Mouse (Mus musculus): Measurements from ENCODE around the gene Pax8. TPM values are rescaled to one million over a fixed set of nuclear protein-coding genes. Genes with fewer than 3 reads are reported as not detected.

Pax8 gene
- polyA plus RNA-seq, 1 experiment from 2014 or later, result 0.40 TPM

GRCm38 (mm10) chr2:24427866-24428675 is 47.3 kb downstream of the Pax8 start:
- Histone ChIP-seq H3K9me3 (replicated peaks; ENCODE audit: control insufficient read depth, low read length) (no peaks in the 10 kb centered on the region), H3K9ac (ENCODE audit: low read depth, low read length) (no peak overlapping the region), H3K36me3 (ENCODE audit: control insufficient read depth, insufficient read depth) (no peaks in the 10 kb centered on the region), H3K27me3 (ENCODE audit: control insufficient read depth, insufficient read depth, low read depth, low read length) (no peaks in the 10 kb centered on the region), H3K4me2 (ENCODE audit: low read depth, low read length) (no peak overlapping the region), H3K4me3 (ENCODE audit: low read depth, low read length) (no peak overlapping the region), H3K4me1 (ENCODE audit: control insufficient read depth, low read depth, low read length) (no peaks in the 10 kb centered on the region), H3K27ac (ENCODE audit: low read length) (no peak overlapping the region)
- WGBS (ENCODE audit: insufficient replicate concordance), result 54% methylated on average over 12 of the region's 12 CpGs
- no peak for ATAC-seq (ENCODE audit: low read depth)

- no peak overlapping the region for H3K9ac ChIP-seq (ENCODE audit: low read depth, low read length)
- no peaks in the 10 kb centered on the region for H3K27me3 ChIP-seq (ENCODE audit: control insufficient read depth, insufficient read depth, low read depth, low read length)
- no peaks in the 10 kb centered on the region for H3K4me1 ChIP-seq (ENCODE audit: control insufficient read depth, low read depth, low read length)
- no peak for ATAC-seq (ENCODE audit: low read depth)
- no peak overlapping the region for H3K27ac ChIP-seq (ENCODE audit: low read length)
- H3K4me3 ChIP-seq (ENCODE audit: low read depth, low read length), result no peak overlapping the region
- H3K9me3 ChIP-seq (replicated peaks; ENCODE audit: control insufficient read depth, low read length), result no peaks in the 10 kb centered on the region
- no peaks in the 10 kb centered on the region for H3K36me3 ChIP-seq (ENCODE audit: control insufficient read depth, insufficient read depth)
- WGBS (ENCODE audit: insufficient replicate concordance), result 32% methylated on average over 2 of the region's 2 CpGs
- H3K4me2 ChIP-seq (ENCODE audit: low read depth, low read length), result no peak overlapping the region
Measured at GRCm38 (mm10) chr2:24425630-24426029, 49.8 kb downstream of the Pax8 start.

GRCm38 (mm10) chr2:24422815-24423214 is 52.6 kb downstream of the Pax8 start:
- WGBS (ENCODE audit: insufficient replicate concordance), result 54% methylated on average over 3 of the region's 3 CpGs
- H3K27ac ChIP-seq (ENCODE audit: low read length), result no peak overlapping the region
- H3K4me3 ChIP-seq (ENCODE audit: low read depth, low read length), result no peak overlapping the region
- no peak for ATAC-seq (ENCODE audit: low read depth)
- H3K36me3 ChIP-seq (ENCODE audit: control insufficient read depth, insufficient read depth), result no peaks in the 10 kb centered on the region
- no peak overlapping the region for H3K4me2 ChIP-seq (ENCODE audit: low read depth, low read length)
- no peaks in the 10 kb centered on the region for H3K4me1 ChIP-seq (ENCODE audit: control insufficient read depth, low read depth, low read length)
- H3K9me3 ChIP-seq (replicated peaks; ENCODE audit: control insufficient read depth, low read length), result no peaks in the 10 kb centered on the region
- no peaks in the 10 kb centered on the region for H3K27me3 ChIP-seq (ENCODE audit: control insufficient read depth, insufficient read depth, low read depth, low read length)
- no peak overlapping the region for H3K9ac ChIP-seq (ENCODE audit: low read depth, low read length)

GRCm38 (mm10) chr2:24421211-24421863 is 54.1 kb downstream of the Pax8 start:
- Histone ChIP-seq H3K9me3 (replicated peaks; ENCODE audit: control insufficient read depth, low read length) (no peaks in the 10 kb centered on the region), H3K4me3 (ENCODE audit: low read depth, low read length) (no peak overlapping the region), H3K36me3 (ENCODE audit: control insufficient read depth, insufficient read depth) (no peaks in the 10 kb centered on the region), H3K4me2 (ENCODE audit: low read depth, low read length) (no peak overlapping the region), H3K9ac (ENCODE audit: low read depth, low read length) (no peak overlapping the region), H3K27me3 (ENCODE audit: control insufficient read depth, insufficient read depth, low read depth, low read length) (no peaks in the 10 kb centered on the region), H3K27ac (ENCODE audit: low read length) (no peak overlapping the region), H3K4me1 (ENCODE audit: control insufficient read depth, low read depth, low read length) (no peaks in the 10 kb centered on the region)
- ATAC-seq (ENCODE audit: low read depth), result no peak
- 68% methylated on average over 6 of the region's 6 CpGs for WGBS (ENCODE audit: insufficient replicate concordance)

- no peak overlapping the region for H3K9ac ChIP-seq (ENCODE audit: low read depth, low read length)
- H3K4me3 ChIP-seq (ENCODE audit: low read depth, low read length), result no peak overlapping the region
- H3K4me1 ChIP-seq (ENCODE audit: control insufficient read depth, low read depth, low read length), result no peaks in the 10 kb centered on the region
- H3K27ac ChIP-seq (ENCODE audit: low read length), result no peak overlapping the region
- no peaks in the 10 kb centered on the region for H3K9me3 ChIP-seq (replicated peaks; ENCODE audit: control insufficient read depth, low read length)
- no peaks in the 10 kb centered on the region for H3K27me3 ChIP-seq (ENCODE audit: control insufficient read depth, insufficient read depth, low read depth, low read length)
- 69% methylated on average over 4 of the region's 4 CpGs for WGBS (ENCODE audit: insufficient replicate concordance)
- ATAC-seq (ENCODE audit: low read depth), result no peak
- no peaks in the 10 kb centered on the region for H3K36me3 ChIP-seq (ENCODE audit: control insufficient read depth, insufficient read depth)
- H3K4me2 ChIP-seq (ENCODE audit: low read depth, low read length), result no peak overlapping the region
Measured at GRCm38 (mm10) chr2:24417564-24417963, 57.8 kb downstream of the Pax8 start.

GRCm38 (mm10) chr2:24417106-24417505 is 58.3 kb downstream of the Pax8 start:
- Histone ChIP-seq H3K4me2 (ENCODE audit: low read depth, low read length) (no peak overlapping the region), H3K9me3 (replicated peaks; ENCODE audit: control insufficient read depth, low read length) (no peaks in the 10 kb centered on the region), H3K4me3 (ENCODE audit: low read depth, low read length) (no peak overlapping the region), H3K27ac (ENCODE audit: low read length) (no peak overlapping the region), H3K9ac (ENCODE audit: low read depth, low read length) (no peak overlapping the region), H3K4me1 (ENCODE audit: control insufficient read depth, low read depth, low read length) (no peaks in the 10 kb centered on the region), H3K27me3 (ENCODE audit: control insufficient read depth, insufficient read depth, low read depth, low read length) (no peaks in the 10 kb centered on the region), H3K36me3 (ENCODE audit: control insufficient read depth, insufficient read depth) (no peaks in the 10 kb centered on the region)
- 6% methylated on average over 2 of the region's 2 CpGs for WGBS (ENCODE audit: insufficient replicate concordance)
- no peak for ATAC-seq (ENCODE audit: low read depth)

- whole genome bisulfite sequencing (ENCODE audit: insufficient replicate concordance), result 25% methylated on average over 9 of the region's 9 CpGs
- H3K4me2 ChIP-seq (ENCODE audit: low read depth, low read length), result no peak overlapping the region
- no peaks in the 10 kb centered on the region for H3K27me3 ChIP-seq (ENCODE audit: control insufficient read depth, insufficient read depth, low read depth, low read length)
- ATAC-seq (ENCODE audit: low read depth), result no peak
- no peaks in the 10 kb centered on the region for H3K36me3 ChIP-seq (ENCODE audit: control insufficient read depth, insufficient read depth)
- no peaks in the 10 kb centered on the region for H3K4me1 ChIP-seq (ENCODE audit: control insufficient read depth, low read depth, low read length)
- H3K27ac ChIP-seq (ENCODE audit: low read length), result no peak overlapping the region
- H3K9me3 ChIP-seq (replicated peaks; ENCODE audit: control insufficient read depth, low read length), result no peaks in the 10 kb centered on the region
- H3K4me3 ChIP-seq (ENCODE audit: low read depth, low read length), result no peak overlapping the region
- no peak overlapping the region for H3K9ac ChIP-seq (ENCODE audit: low read depth, low read length)
Measured at GRCm38 (mm10) chr2:24416668-24417067, 58.7 kb downstream of the Pax8 start.

- WGBS (ENCODE audit: insufficient replicate concordance), result 72% methylated on average over 4 of the region's 4 CpGs
- no peaks in the 10 kb centered on the region for H3K4me1 ChIP-seq (ENCODE audit: control insufficient read depth, low read depth, low read length)
- H3K9me3 ChIP-seq (replicated peaks; ENCODE audit: control insufficient read depth, low read length), result no peaks in the 10 kb centered on the region
- H3K27me3 ChIP-seq (ENCODE audit: control insufficient read depth, insufficient read depth, low read depth, low read length), result no peaks in the 10 kb centered on the region
- no peak for ATAC-seq (ENCODE audit: low read depth)
- no peak overlapping the region for H3K27ac ChIP-seq (ENCODE audit: low read length)
- H3K4me3 ChIP-seq (ENCODE audit: low read depth, low read length), result no peak overlapping the region
- no peak overlapping the region for H3K9ac ChIP-seq (ENCODE audit: low read depth, low read length)
- H3K4me2 ChIP-seq (ENCODE audit: low read depth, low read length), result no peak overlapping the region
- H3K36me3 ChIP-seq (ENCODE audit: control insufficient read depth, insufficient read depth), result no peaks in the 10 kb centered on the region
Measured at GRCm38 (mm10) chr2:24413677-24414076, 61.7 kb downstream of the Pax8 start.

GRCm38 (mm10) chr2:24413172-24413571 is 62.2 kb downstream of the Pax8 start:
- Histone ChIP-seq H3K27ac (ENCODE audit: low read length) (no peak overlapping the region), H3K4me1 (ENCODE audit: control insufficient read depth, low read depth, low read length) (no peaks in the 10 kb centered on the region), H3K27me3 (ENCODE audit: control insufficient read depth, insufficient read depth, low read depth, low read length) (no peaks in the 10 kb centered on the region), H3K36me3 (ENCODE audit: control insufficient read depth, insufficient read depth) (no peaks in the 10 kb centered on the region), H3K4me3 (ENCODE audit: low read depth, low read length) (no peak overlapping the region), H3K9ac (ENCODE audit: low read depth, low read length) (no peak overlapping the region), H3K9me3 (replicated peaks; ENCODE audit: control insufficient read depth, low read length) (no peaks in the 10 kb centered on the region), H3K4me2 (ENCODE audit: low read depth, low read length) (no peak overlapping the region)
- WGBS (ENCODE audit: insufficient replicate concordance), result 66% methylated on average over 3 of the region's 3 CpGs
- no peak for ATAC-seq (ENCODE audit: low read depth)
